In the genomic region with DNA sequence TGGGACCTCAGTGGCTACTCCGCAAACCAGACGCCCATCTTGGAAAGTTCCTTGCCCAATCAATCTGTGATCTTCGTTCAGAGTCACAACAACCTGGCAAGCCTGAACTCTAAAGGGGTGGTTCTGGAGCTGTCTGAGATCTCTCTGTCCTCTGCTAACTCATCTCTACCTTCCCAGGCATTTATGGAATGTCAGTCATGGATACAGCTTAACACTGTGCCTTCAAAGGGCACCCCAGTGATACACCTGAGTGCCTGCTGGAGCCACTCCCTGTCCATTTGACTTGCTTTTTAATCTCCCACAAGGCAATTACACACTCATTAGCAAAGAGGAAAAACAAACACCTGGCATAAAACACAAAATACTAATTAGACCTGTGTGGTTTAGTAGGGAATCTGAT, we compare ENCODE assay signal across 28 mouse cellular contexts.
DNase-seq lines count a peak whose midpoint lies in the region; ATAC-seq lines count a peak whose summit lies in the region.
"Had no signal": no experiment of that assay in that cellular context is flagged by ENCODE, and none has a peak within 500 bp of the region (broad histone marks: within the 10 kb centered on the region; RNA-seq: fewer than 3 reads in every experiment).

No protein-coding gene starts in this region.

- no peaks in the 10 kb centered on the region for H3K9me3 ChIP-seq in intestine, embryonic 16.5 days (ENCODE audit: control insufficient read depth, low read length)
- no peaks in the 10 kb centered on the region for H3K9me3 ChIP-seq in intestine, embryonic 15.5 days
- no peaks in the 10 kb centered on the region for H3K9me3 ChIP-seq in stomach, embryonic 16.5 days (replicated peaks; ENCODE audit: control insufficient read depth, low read length)
- no peaks in the 10 kb centered on the region for H3K9me3 ChIP-seq in neural tube, embryonic 15.5 days (replicated peaks)
- H3K9me3 ChIP-seq: forebrain, embryonic 10.5 days; forebrain, embryonic 13.5 days; heart, embryonic 12.5 days; heart, embryonic 15.5 days; hindbrain, embryonic 10.5 days; hindbrain, embryonic 13.5 days had no signal

- 0 out of 2 replicates have a peak, but pooled peaks have one; percentile 46 for ATAC-seq in intestine, embryonic 16.5 days
- ATAC-seq in intestine, embryonic 15.5 days = no peak
- no peak for ATAC-seq in stomach, embryonic 16.5 days (ENCODE audit: insufficient read depth, low FRiP score)
- no peak for ATAC-seq in neural tube, embryonic 15.5 days (ENCODE audit: low FRiP score)
- ATAC-seq: forebrain, embryonic 13.5 days; forebrain, embryonic 16.5 days; hindbrain, embryonic 16.5 days; Patski had no signal

- H3K27ac ChIP-seq in intestine, embryonic 16.5 days (ENCODE audit: low read length) = no peak overlapping the region
- H3K27ac ChIP-seq in intestine, embryonic 15.5 days = no peak overlapping the region
- H3K27ac ChIP-seq in stomach, embryonic 16.5 days (ENCODE audit: low read length) = peak overlapping the region; percentile 50
- no peak overlapping the region for H3K27ac ChIP-seq in neural tube, embryonic 15.5 days (replicated peaks)
- H3K27ac ChIP-seq: forebrain, embryonic 10.5 days; forebrain, embryonic 13.5 days; heart, embryonic 15.5 days; hindbrain, embryonic 10.5 days; hindbrain, embryonic 13.5 days had no signal

- 74% methylated on average over 3 of the region's 3 CpGs for WGBS in intestine, embryonic 16.5 days
- 64% methylated on average over 3 of the region's 3 CpGs for WGBS in intestine, embryonic 15.5 days
- WGBS in large intestine, adult 2 months = 60% methylated on average over 3 of the region's 3 CpGs
- 71% methylated on average over 3 of the region's 3 CpGs for WGBS in stomach, embryonic 16.5 days
- WGBS in neural tube, embryonic 15.5 days = 81% methylated on average over 3 of the region's 3 CpGs

- no peaks in the 10 kb centered on the region for H3K27me3 ChIP-seq in intestine, embryonic 16.5 days (replicated peaks; ENCODE audit: control insufficient read depth, insufficient read depth, low read length)
- H3K27me3 ChIP-seq in intestine, embryonic 15.5 days (replicated peaks) = no peaks in the 10 kb centered on the region
- no peaks in the 10 kb centered on the region for H3K27me3 ChIP-seq in stomach, embryonic 16.5 days (ENCODE audit: control insufficient read depth, insufficient read depth, low read length)
- H3K27me3 ChIP-seq in neural tube, embryonic 15.5 days (replicated peaks) = no peaks in the 10 kb centered on the region
- H3K27me3 ChIP-seq: CH12.LX; forebrain, embryonic 13.5 days; heart, embryonic 12.5 days; heart, embryonic 15.5 days; hindbrain, embryonic 13.5 days; Patski had no signal

- H3K36me3 ChIP-seq in intestine, embryonic 16.5 days (ENCODE audit: control insufficient read depth, insufficient read depth, low read length) = 0 out of 2 replicates have a peak, but pooled peaks cover 3% of the 10 kb centered on the region
- no peaks in the 10 kb centered on the region; the same call in 1 of the 2 replicates for H3K36me3 ChIP-seq in intestine, embryonic 15.5 days
- H3K36me3 ChIP-seq in stomach, embryonic 16.5 days (ENCODE audit: control insufficient read depth, insufficient read depth, low read length) = peaks cover 3% of the 10 kb centered on the region; the same call in 1 of the 2 replicates
- no peaks in the 10 kb centered on the region for H3K36me3 ChIP-seq in neural tube, embryonic 15.5 days
- H3K36me3 ChIP-seq: G1E; heart, embryonic 12.5 days; heart, embryonic 15.5 days; hindbrain, embryonic 13.5 days had no signal

- H3K4me2 ChIP-seq in intestine, embryonic 16.5 days (ENCODE audit: low read depth, low read length) = no peak overlapping the region
- no peak overlapping the region for H3K4me2 ChIP-seq in intestine, embryonic 15.5 days (replicated peaks)
- peak overlapping the region; percentile 11; the same call in 1 of the 2 replicates for H3K4me2 ChIP-seq in stomach, embryonic 16.5 days (ENCODE audit: low read depth, low read length)
- H3K4me2 ChIP-seq in neural tube, embryonic 15.5 days = no peak overlapping the region
- H3K4me2 ChIP-seq: forebrain, embryonic 13.5 days; heart, embryonic 12.5 days; heart, embryonic 15.5 days; hindbrain, embryonic 13.5 days had no signal

- peaks cover 14% of the 10 kb centered on the region for H3K4me1 ChIP-seq in intestine, embryonic 16.5 days (ENCODE audit: control insufficient read depth, insufficient read depth, low read length)
- H3K4me1 ChIP-seq in intestine, embryonic 15.5 days (replicated peaks) = peaks cover 6% of the 10 kb centered on the region
- peaks cover 20% of the 10 kb centered on the region; the same call in 1 of the 2 replicates for H3K4me1 ChIP-seq in stomach, embryonic 16.5 days (ENCODE audit: control insufficient read depth, insufficient read depth, low read length)
- no peaks in the 10 kb centered on the region for H3K4me1 ChIP-seq in neural tube, embryonic 15.5 days
- H3K4me1 ChIP-seq: forebrain, embryonic 10.5 days; forebrain, embryonic 13.5 days; hindbrain, embryonic 10.5 days; hindbrain, embryonic 13.5 days had no signal

- no peak overlapping the region for H3K9ac ChIP-seq in intestine, embryonic 16.5 days (ENCODE audit: low read depth, low read length)
- no peak overlapping the region for H3K9ac ChIP-seq in intestine, embryonic 15.5 days
- no peak overlapping the region for H3K9ac ChIP-seq in stomach, embryonic 16.5 days (ENCODE audit: low read length)
- no peak overlapping the region for H3K9ac ChIP-seq in neural tube, embryonic 15.5 days (replicated peaks)
- H3K9ac ChIP-seq: forebrain, embryonic 13.5 days; heart, embryonic 12.5 days; heart, embryonic 15.5 days; hindbrain, embryonic 13.5 days had no signal

- peak; percentile 18 for DNase-seq in large intestine, adult 2 months (ENCODE audit: low read depth, low spot score)
- DNase-seq in thymus, postnatal 14 days = no peak
- no peak for DNase-seq in ovary, postnatal 36 days (ENCODE audit: low spot score)
- DNase-seq: adrenal gland, postnatal 10 days; adrenal gland, postnatal 36 days; B cell, adult 2 months; cerebellum, adult 18-20 months; cerebellum, adult 9-10 months; cerebellum, postnatal 14 days; gastrocnemius, postnatal 25 days; heart, adult 18-20 months; heart, postnatal 10 days; heart, postnatal 36 days had no signal

- H3K4me3 ChIP-seq in intestine, embryonic 16.5 days (ENCODE audit: low read length) = no peak overlapping the region
- no peak overlapping the region for H3K4me3 ChIP-seq in intestine, embryonic 15.5 days (replicated peaks)
- H3K4me3 ChIP-seq in stomach, embryonic 16.5 days (replicated peaks; ENCODE audit: low read length) = no peak overlapping the region
- H3K4me3 ChIP-seq in neural tube, embryonic 15.5 days (replicated peaks) = no peak overlapping the region
- H3K4me3 ChIP-seq: forebrain, embryonic 10.5 days; forebrain, embryonic 13.5 days; heart, embryonic 12.5 days; heart, embryonic 15.5 days; hindbrain, embryonic 10.5 days; hindbrain, embryonic 13.5 days had no signal
